Mouse (Mus musculus): ENCODE data around the gene Hsbp1. TPM values are rescaled to one million over a fixed set of nuclear protein-coding genes. Genes with fewer than 3 reads are reported as not detected.

Hsbp1 gene
- total and polyA plus RNA-seq, 3 experiments, result 33.1 to 223 (median 215) TPM

DNA sequence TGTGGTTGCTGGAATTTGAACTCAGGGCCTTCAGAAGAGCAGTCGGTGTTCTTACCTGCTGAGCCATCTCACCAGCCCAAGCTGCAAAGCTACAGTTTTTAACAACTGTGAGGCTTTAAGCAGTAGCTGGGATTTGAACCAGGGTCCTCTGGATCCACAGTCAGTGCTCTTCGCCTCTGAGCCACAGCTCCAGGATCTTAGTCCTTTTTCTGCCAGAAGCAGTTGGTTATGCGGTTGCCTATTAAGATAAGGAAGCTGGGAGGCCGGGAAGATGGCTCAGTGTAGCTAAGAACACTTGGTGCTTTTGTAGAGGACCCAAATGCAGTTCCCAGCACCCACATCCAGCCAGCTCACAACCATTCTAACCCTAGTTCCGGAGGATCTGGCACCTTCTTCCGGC is 42.7 kb downstream of the Hsbp1 start:
- DNase-seq, result no peak

- no peak for DNase-seq
These were observed 49.8 kb downstream of the Hsbp1 start for GRCm38 (mm10) chr8:119394097-119394496.

DNA sequence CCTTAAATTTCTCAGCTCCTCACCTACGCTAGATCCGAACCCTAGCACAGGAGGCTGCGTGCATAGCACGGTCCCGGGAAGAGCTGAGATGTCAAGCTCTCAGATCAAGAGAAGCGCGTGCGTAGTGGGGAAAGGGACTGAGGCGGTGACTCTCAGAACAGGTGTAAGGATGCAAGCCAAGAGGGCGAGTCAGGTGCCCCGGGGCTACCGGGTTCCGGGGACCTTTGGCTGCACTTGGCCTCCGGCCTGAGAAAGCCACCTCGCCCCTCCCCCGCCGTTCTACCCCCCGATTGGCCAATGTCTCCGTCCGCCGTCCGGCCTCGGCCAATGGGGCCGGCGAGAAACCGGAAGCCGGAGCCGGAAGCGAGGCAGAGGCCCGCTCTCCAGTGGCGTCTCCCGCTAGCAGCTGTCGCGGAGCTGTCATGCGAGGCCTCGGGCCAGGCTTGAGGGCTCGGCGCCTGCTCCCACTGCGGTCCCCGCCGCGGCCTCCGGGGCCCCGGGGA is 50.3 kb downstream of the Hsbp1 start, which contains the start of gene Mlycd:
Mlycd (plus strand) TSS at position 355 of the 503 bp plus-strand sequence.
- DNase-seq, result peak; percentile 97

DNA sequence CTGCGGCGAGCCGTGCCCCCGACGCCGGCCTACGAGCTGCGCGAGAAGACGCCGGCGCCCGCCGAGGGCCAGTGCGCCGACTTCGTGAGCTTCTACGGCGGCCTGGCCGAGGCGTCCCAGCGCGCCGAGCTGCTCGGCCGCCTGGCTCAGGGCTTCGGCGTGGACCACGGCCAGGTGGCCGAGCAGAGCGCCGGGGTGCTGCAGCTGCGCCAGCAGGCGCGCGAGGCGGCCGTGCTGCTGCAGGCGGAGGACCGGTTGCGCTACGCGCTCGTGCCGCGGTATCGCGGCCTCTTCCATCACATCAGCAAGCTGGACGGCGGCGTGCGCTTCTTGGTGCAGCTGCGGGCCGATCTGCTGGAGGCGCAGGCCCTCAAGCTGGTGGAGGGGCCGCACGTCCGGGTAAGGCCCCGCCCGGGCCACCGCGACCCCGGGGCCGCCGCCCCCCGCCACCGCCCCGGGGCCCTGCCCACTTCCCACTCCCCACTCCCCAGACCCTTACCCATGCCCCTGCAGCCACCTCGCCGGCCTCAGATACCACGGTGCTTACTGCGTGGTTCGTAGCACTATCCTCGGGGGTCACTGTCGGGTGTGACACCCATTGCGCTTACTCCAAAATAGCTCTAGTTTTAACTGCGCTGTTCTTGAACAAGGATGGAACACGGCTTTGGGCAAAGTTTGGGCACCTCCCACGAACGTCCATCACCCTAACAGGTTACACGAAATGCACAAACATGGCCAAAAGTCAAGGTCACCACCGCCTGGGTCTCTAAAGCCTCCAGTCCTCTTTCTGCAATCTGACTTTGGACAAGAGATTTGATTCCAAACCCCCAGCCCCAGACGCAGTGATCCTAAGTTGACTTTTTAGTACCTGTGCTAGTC is 51.0 kb downstream of the Hsbp1 start:
- peak; percentile 37 for DNase-seq

Other genes with a start within 250 kb of the Hsbp1 start
- gene Mlycd, start 50.4 kb downstream of the Hsbp1 start, total RNA-seq (2021), result 10 to 100 TPM; 41.8 to 69.4 TPM
- 110 and 118 TPM in 2 replicates for gene Mlycd, start 50.4 kb downstream of the Hsbp1 start, polyA plus RNA-seq (2012; rRNA removed)
- 100 to 1,000 TPM; 123 to 166 TPM for gene Osgin1, start 89.6 kb downstream of the Hsbp1 start, total RNA-seq (2021)
- 266 and 274 TPM in 2 replicates for gene Osgin1, start 89.6 kb downstream of the Hsbp1 start, polyA plus RNA-seq (2012; rRNA removed)
- gene Necab2, start 102.2 kb downstream of the Hsbp1 start, total RNA-seq (2021), result 1 to 10 TPM; 6.5 to 8.2 TPM
- 6.8 and 8.4 TPM in 2 replicates for gene Necab2, start 102.2 kb downstream of the Hsbp1 start, polyA plus RNA-seq (2012; rRNA removed)
- gene Slc38a8, start 157.2 kb downstream of the Hsbp1 start, total RNA-seq (2021), result not detected
- 0.11 and 0.12 TPM in 2 replicates for gene Slc38a8, start 157.2 kb downstream of the Hsbp1 start, polyA plus RNA-seq (2012; rRNA removed)
- gene Mbtps1, start 214.2 kb downstream of the Hsbp1 start, total RNA-seq (2021), result 10 to 100 TPM; 82.7 to 96.5 TPM
- gene Mbtps1, start 214.2 kb downstream of the Hsbp1 start, polyA plus RNA-seq (2012; rRNA removed), result 86.7 and 89.4 TPM in 2 replicates
- gene Hsdl1, start 230.7 kb downstream of the Hsbp1 start, total RNA-seq (2021), result 10 to 100 TPM; 38.7 to 39.3 TPM
- 22.8 and 24.1 TPM in 2 replicates for gene Hsdl1, start 230.7 kb downstream of the Hsbp1 start, polyA plus RNA-seq (2012; rRNA removed)
- under 1 TPM in 1 of 2 experiments, not detected in 1; 0.09 TPM for gene Dnaaf1, start 230.7 kb downstream of the Hsbp1 start, total RNA-seq (2021)
- not detected in 2 replicates for gene Dnaaf1, start 230.7 kb downstream of the Hsbp1 start, polyA plus RNA-seq (2012; rRNA removed)